Mouse (Mus musculus): ENCODE results near the gene Secisbp2.

GRCm38 (mm10) chr13:51653961-51654360, 2.5 kb downstream of the Secisbp2 start:
- TF ChIP-seq ZNF384 (IDR thresholded peaks at IDR 0.05; ENCODE audit: low read depth, low read length) (no peak), CHD2 (IDR thresholded peaks at IDR 0.05; ENCODE audit: low read depth, low read length) (no peak), MAFK (IDR thresholded peaks at IDR 0.05; ENCODE audit: insufficient read depth, low read depth, low read length) (no peak)

Measured in ES-E14 (cell line).